Mouse (Mus musculus) megakaryocyte, embryonic 14.5 days (primary cell): ENCODE data around the gene Rnf217.

Experiments used
- FLI1 ChIP-seq: IDR thresholded peaks from 2 replicates; pipeline ENCODE4 v1.6.1; 2012; ENCODE audit warnings: low read length, inconsistent platforms, mixed read lengths
- GATA1 ChIP-seq: IDR thresholded peaks from 3 replicates; pipeline ENCODE4 v1.6.1; 2012; ENCODE audit warnings: mixed read lengths, low read length, inconsistent platforms, borderline replicate concordance

GRCm38 (mm10) chr10:31517192-31517591, 91.8 kb downstream of the Rnf217 start:
- TF ChIP-seq GATA1: no peak
- TF ChIP-seq FLI1: no peak
